Mouse (Mus musculus) ES-Bruce4 (cell line): ENCODE measurements at regions not wholly inside any gene's neighbourhood (a gene's known extent, or its start where the extent isn't known, plus 50 kb on each side); places are given as distances from the start of the nearest gene placed in this dataset.

ENCODE experiments used
- H3K27ac ChIP-seq: 2 replicates; pipeline ENCODE4 v1.5.1; 2012; ENCODE audit warnings: low read length, inconsistent platforms; ENCODE audit not compliant: insufficient read depth
- H3K27me3 ChIP-seq: 2 replicates; pipeline ENCODE4 v1.6.1; 2012; ENCODE audit warnings: mild to moderate bottlenecking, low read length, inconsistent platforms; ENCODE audit not compliant: control insufficient read depth, poor library complexity, insufficient read depth, severe bottlenecking
- H3K36me3 ChIP-seq: 2 replicates; pipeline ENCODE4 v1.6.1; 2012; ENCODE audit warnings: inconsistent platforms, mild to moderate bottlenecking, low read length, moderate library complexity; ENCODE audit not compliant: control insufficient read depth, poor library complexity, insufficient read depth, severe bottlenecking
- H3K4me1 ChIP-seq: one replicate; pipeline ENCODE4 v1.8.1; 2011; ENCODE audit warnings: low read length; ENCODE audit not compliant: control insufficient read depth, insufficient read depth
- H3K4me3 ChIP-seq: 2 replicates; pipeline ENCODE4 v1.5.1; 2011; ENCODE audit warnings: low read depth, mild to moderate bottlenecking, low read length
- H3K9ac ChIP-seq: 2 replicates; pipeline ENCODE4 v1.6.1; 2012; ENCODE audit warnings: low read depth, mild to moderate bottlenecking, inconsistent platforms; ENCODE audit not compliant: poor library complexity, severe bottlenecking
- H3K9me3 ChIP-seq: replicated peaks from 2 replicates; pipeline ENCODE4 v1.6.1; 2012; ENCODE audit warnings: mild to moderate bottlenecking, low read length, inconsistent platforms; ENCODE audit not compliant: control insufficient read depth, poor library complexity, insufficient read depth, severe bottlenecking
- CTCF ChIP-seq: IDR thresholded peaks from one replicate; pipeline ENCODE4 v1.8.1; 2011; ENCODE audit warnings: low read depth, low read length
- EP300 ChIP-seq: IDR thresholded peaks from 2 replicates; pipeline ENCODE4 v1.6.1; 2011; ENCODE audit warnings: low read depth, low read length; ENCODE audit not compliant: insufficient read depth
- POLR2A ChIP-seq: IDR thresholded peaks from one replicate; pipeline ENCODE4 v1.8.1; 2011; ENCODE audit warnings: low read length; ENCODE audit not compliant: insufficient read depth

GRCm38 (mm10) chr3:18937333-18938122 lies 690.9 kb downstream of the 1700064H15Rik start:
- Histone ChIP-seq H3K27ac (no peak overlapping the region), H3K9me3 (no peaks in the 10 kb centered on the region), H3K27me3 (no peaks in the 10 kb centered on the region), H3K9ac (no peak overlapping the region), H3K4me1 (no peaks in the 10 kb centered on the region), H3K36me3 (no peaks in the 10 kb centered on the region), H3K4me3 (no peak overlapping the region)
- TF ChIP-seq POLR2A (no peak), EP300 (no peak), CTCF (no peak)

- no peak overlapping the region for H3K27ac ChIP-seq
- H3K4me1 ChIP-seq: no peaks in the 10 kb centered on the region
- H3K9ac ChIP-seq: no peak overlapping the region
- no peaks in the 10 kb centered on the region for H3K36me3 ChIP-seq
- TF ChIP-seq EP300: no peak
- no peak for TF ChIP-seq POLR2A
- no peak for TF ChIP-seq CTCF
- no peak overlapping the region for H3K4me3 ChIP-seq
- H3K27me3 ChIP-seq: no peaks in the 10 kb centered on the region
- no peaks in the 10 kb centered on the region for H3K9me3 ChIP-seq
These were observed 686.9 kb downstream of the 1700064H15Rik start for GRCm38 (mm10) chr3:18941301-18942177.

- Histone ChIP-seq H3K4me3 (no peak overlapping the region), H3K9ac (no peak overlapping the region), H3K4me1 (no peaks in the 10 kb centered on the region), H3K27ac (no peak overlapping the region), H3K27me3 (no peaks in the 10 kb centered on the region), H3K9me3 (no peaks in the 10 kb centered on the region), H3K36me3 (no peaks in the 10 kb centered on the region)
- TF ChIP-seq POLR2A: no peak
- TF ChIP-seq CTCF: no peak
- TF ChIP-seq EP300: no peak
These were observed 668.1 kb downstream of the 1700064H15Rik start for GRCm38 (mm10) chr3:18960341-18960740.

- Histone ChIP-seq H3K36me3 (no peaks in the 10 kb centered on the region), H3K9ac (no peak overlapping the region), H3K4me1 (no peaks in the 10 kb centered on the region), H3K27me3 (no peaks in the 10 kb centered on the region), H3K9me3 (no peaks in the 10 kb centered on the region), H3K4me3 (no peak overlapping the region), H3K27ac (no peak overlapping the region)
- no peak for TF ChIP-seq EP300
- TF ChIP-seq CTCF: no peak
- TF ChIP-seq POLR2A: no peak
These were observed 639.8 kb downstream of the 1700064H15Rik start for GRCm38 (mm10) chr3:18988662-18989061.

- H3K27me3 ChIP-seq: no peaks in the 10 kb centered on the region
- no peak overlapping the region for H3K4me3 ChIP-seq
- no peaks in the 10 kb centered on the region for H3K4me1 ChIP-seq
- TF ChIP-seq EP300 (no peak), POLR2A (no peak), CTCF (no peak)
- no peaks in the 10 kb centered on the region for H3K36me3 ChIP-seq
- H3K9me3 ChIP-seq: no peaks in the 10 kb centered on the region
- H3K27ac ChIP-seq: no peak overlapping the region
- H3K9ac ChIP-seq: no peak overlapping the region
These were observed 638.8 kb downstream of the 1700064H15Rik start for GRCm38 (mm10) chr3:18989577-18990240.
